Mouse (Mus musculus): Measurements from ENCODE around the gene Adamts10.

DNA sequence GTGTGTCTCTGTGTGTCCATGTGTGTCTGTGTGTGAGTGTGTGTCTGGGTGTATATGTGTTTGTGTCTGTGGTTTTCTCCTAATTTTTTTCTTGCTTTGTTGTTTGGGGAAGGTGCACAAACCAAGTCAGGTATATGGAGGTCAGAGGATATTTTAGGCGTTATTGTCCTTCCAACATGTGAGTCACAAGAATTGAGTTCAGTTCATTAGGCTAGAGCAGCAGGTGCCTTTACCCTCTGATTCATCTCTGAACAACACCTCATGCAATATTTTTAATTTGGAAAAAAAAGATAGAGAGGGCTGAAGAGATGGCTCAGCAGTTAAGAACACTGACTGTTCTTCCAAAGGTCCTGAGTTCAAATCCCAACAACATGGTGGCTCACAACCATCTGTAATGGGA lies 15.6 kb upstream of the Adamts10 start:
- TF ChIP-seq CTCF (conservative IDR thresholded peaks at IDR 0.05; ENCODE audit: low read length) (no peak), NANOG (IDR thresholded peaks at IDR 0.05; ENCODE audit: borderline replicate concordance, low read length) (no peak)

Data from E14TG2a.4 (cell line).